ENCODE assay signal across 18 mouse cellular contexts in the genomic region with DNA sequence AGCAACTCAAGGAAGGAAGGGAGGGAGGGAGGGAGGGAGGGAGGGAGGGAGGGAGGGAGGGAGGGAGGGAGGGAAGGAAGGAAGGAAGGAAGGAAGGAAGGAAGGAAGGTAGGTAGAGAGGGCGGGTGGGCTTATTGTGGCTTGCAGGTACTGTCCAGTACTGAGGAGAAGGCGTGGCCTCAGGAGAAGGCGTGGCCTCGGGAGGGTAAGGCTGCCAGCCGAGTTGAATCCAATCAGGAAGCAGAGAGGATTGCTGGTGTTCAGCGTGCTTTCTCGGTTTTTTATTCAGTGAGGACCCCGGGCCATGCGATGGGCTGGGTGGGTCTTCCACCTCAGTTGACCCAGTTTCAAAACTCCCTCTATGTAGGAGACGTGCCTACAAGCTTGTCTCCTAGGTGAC. TPM values are rescaled to one million over a fixed set of nuclear protein-coding genes. Genes with fewer than 3 reads are reported as not detected.
"Had no signal": no experiment of that assay in that cellular context is flagged by ENCODE, and none has a peak within 500 bp of the region (broad histone marks: within the 10 kb centered on the region; RNA-seq: fewer than 3 reads in every experiment).

No protein-coding gene starts in this region.

- DNase-seq: kidney, postnatal 10 days; kidney, postnatal 4 days; liver; lung, adult 18-20 months; lung, postnatal 4 days; midbrain, embryonic 14.5 days; retina, postnatal 1 day; right cerebral cortex, postnatal 4 days; spleen, adult 18-20 months; thymus, postnatal 4 days had no signal

- H3K4me3 ChIP-seq: layer of hippocampus, adult 2 months; limb, embryonic 12.5 days; midbrain, embryonic 10.5 days; stomach, embryonic 15.5 days had no signal

- H3K9me3 ChIP-seq: limb, embryonic 12.5 days; midbrain, embryonic 10.5 days; stomach, embryonic 15.5 days had no signal

- H3K4me2 ChIP-seq: limb, embryonic 12.5 days; stomach, embryonic 15.5 days had no signal

- H3K9ac ChIP-seq: limb, embryonic 12.5 days; liver, embryonic 14.5 days; stomach, embryonic 15.5 days had no signal

- H3K27me3 ChIP-seq: limb, embryonic 12.5 days; stomach, embryonic 15.5 days had no signal

- H3K27ac ChIP-seq: layer of hippocampus, adult 2 months; liver, embryonic 14.5 days; midbrain, embryonic 10.5 days; stomach, embryonic 15.5 days had no signal

- ATAC-seq: lung, postnatal 0 days had no signal

- H3K36me3 ChIP-seq: limb, embryonic 12.5 days; stomach, embryonic 15.5 days had no signal

RNA-seq across cellular contexts. Expression of a gene that starts 18.5 kb away (rescaled TPM):
- total RNA-seq: monocyte, adult 5-6 weeks; neutrophil, adult 5-6 weeks had no signal
- polyA plus RNA-seq: liver, embryonic 14.5 days; lung, postnatal 0 days had no signal
